Mouse (Mus musculus): Measurements from ENCODE around the gene Tnfaip2. TPM values are rescaled to one million over a fixed set of nuclear protein-coding genes. Genes with fewer than 3 reads are reported as not detected.

The Tnfaip2 gene
- total RNA-seq, 1 experiment from 2014 or later = 14.4 TPM

DNA sequence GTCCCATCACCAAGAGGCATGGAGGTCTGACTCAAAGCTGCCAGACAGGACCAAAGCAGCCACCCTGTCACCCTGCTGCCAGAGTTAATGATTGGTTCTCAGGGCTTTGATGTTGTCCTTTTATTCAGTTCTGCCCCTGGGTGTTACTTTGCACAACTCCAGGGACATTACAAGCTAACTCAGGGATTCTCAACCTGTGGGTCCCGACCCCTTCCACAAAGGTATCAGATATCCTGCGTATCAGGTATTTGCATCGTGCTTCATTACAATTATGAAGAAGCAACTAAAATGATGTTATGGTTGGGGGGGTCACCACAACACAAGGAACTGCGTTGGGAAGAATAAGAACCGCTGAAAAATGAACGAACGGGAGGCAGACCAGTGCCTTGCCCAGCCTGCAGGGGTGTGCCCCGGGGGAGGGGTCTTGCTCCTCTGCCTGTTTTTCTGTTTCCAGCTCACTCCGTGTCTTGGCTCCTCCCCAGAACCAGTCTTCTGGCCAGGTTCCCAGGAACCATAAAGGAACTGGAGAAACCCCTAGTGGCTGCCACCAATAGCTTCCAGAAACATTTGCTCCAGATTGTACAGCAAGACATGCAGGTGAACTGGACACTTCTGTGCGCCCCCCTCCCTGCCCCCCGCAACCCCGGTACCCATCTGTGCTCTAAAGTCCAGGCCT is 14.7 kb upstream of the Tnfaip2 start:
- no peak for DNase-seq

DNA sequence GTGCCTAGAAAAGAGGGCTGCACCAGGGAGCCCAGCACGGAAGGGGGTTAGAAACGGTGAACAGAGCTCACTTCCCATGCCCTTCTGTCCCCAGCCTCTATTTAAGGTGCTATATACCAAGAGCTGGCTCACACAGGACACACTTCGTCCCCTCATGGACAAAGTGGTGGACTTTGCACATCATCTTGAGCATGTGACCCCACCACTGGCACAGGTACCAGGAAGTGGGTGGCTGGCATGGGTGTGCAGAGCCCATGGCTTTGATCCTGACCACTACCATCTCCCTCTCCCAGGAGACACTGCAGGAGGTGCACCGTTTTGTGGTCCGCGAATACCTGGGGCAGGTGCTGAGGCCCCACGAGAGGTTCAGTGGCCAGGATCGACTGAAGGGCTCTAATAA is 13.9 kb upstream of the Tnfaip2 start:
- DNase-seq = no peak

DNA sequence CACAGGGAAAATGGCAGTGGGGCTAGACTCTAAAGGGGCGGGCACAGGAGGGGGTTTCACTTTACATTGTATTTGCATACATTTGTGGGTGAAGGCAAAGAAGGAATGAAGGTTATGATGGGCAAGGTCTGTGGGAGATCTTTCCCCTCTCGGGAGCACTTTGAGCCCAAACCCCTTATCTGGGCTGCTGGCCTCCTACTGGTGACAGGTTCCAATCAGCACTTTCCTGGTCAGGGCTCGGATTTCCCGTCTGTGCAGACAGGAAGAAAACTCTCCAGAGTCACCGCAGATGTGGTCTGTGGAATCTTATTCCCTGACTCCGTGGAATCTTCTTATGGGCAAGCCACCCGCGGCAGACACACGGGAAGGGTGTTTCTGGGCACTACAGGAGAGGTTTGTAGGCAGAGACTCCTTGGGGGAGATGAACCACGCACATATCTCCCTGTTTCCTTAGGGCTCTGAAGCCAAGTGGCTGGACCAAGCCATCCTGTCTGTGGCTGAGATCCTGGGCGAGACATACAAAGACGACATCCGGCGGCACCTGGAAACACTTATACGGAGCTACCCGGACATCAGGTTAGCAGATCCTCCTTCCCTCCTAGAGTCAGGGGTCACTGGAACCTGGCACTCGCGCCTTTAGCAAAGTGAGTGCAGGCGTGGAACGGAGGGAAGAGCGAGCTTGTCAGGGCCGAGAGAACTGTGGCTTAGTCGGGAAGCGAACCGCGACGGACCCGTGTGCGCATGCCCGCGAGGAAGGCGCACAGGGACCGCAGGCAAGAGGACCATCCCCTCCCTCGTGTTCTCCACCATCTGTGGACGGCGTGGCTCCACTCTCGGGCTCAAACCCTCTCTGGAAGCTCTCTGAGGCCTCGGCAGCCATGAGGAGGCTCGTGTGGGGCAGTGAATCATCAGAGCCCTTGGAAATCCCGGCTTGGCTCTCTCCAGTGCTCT is 13.0 kb upstream of the Tnfaip2 start:
- DNase-seq = peak; percentile 58

DNA sequence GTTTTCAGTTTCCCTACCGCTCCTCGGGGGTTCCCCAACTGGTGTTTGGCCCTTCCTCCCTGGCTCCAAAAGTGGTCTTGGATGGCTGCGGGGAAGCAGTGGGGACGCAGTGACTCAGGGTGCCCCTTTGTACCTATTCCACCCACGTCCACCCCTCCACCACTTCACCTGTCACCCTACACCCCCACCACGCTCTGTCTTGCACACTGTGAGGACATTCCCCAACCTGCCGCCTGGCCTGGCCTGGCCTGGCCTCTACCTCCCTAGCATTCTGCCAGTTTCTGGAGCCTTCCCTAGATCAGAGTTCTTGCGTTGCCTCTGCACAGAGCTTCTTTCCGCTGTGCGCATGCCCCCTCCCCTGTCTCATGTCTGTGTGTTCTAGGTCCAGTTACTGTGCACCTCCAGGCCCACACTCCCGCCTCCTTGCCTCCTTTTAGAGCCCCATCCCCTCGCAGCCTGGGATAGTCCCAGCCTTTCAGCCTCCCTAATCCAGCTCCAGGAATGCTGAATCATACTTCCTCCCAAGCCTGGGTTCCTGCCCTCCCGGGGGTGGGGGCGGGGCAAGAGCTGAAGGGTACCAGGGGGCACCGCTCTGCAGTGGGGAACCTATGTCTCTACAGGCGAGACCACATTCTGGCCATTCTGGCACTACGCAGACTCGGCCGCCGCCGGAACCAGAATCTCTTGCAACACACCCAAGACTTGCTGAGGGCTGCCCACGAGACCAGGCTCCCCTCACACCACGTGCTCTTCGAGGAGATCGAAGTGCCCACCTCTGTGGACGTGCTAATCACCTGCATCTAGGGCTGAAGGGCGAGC is 12.0 kb upstream of the Tnfaip2 start:
- peak; percentile 69 for DNase-seq

DNA sequence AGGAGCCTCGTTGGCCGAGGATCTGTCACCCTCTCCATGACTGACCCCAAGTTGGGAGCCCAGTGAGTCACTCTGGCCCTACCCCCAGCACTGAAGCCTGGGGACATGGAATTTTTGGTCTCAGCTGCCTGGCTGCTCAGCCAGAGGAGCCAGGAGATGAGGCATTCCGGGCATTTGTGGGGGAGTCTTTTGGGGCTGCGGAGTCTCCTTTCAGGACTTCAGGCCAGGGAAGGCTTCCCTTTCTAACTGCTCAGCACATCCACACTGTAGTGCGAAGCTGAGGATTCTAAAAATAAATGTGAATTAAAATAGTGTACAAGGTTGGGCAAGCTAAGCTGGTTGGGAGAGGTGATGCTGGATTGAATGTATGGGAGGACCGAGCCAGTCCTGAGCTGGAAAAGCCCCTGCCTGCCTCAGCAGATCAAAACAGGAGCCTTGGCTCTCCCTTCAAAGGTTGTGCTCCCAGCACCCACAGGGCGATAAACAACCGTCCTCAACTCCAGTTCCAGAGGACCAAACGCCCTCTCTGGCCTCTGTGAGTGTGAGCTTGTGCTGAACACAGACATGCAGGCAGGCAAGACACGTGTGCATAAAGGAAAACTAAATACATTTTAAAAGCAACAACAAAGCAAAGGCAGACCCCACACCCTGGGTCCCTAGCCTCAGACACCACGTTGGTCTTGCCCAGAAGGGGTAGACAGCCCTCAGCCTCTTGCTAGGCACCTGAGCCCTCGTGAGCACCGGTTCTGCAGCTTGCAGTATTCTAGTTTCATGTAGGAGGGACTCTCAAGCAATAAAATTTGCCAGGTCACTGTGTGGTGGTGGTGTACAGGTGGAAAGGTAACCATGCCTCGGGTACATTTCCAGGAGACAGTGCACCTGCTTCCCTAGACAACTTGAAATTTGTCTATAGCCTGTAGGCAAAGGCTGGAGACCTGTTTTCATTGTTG is 11.1 kb upstream of the Tnfaip2 start:
- peak; percentile 64 for DNase-seq

DNA sequence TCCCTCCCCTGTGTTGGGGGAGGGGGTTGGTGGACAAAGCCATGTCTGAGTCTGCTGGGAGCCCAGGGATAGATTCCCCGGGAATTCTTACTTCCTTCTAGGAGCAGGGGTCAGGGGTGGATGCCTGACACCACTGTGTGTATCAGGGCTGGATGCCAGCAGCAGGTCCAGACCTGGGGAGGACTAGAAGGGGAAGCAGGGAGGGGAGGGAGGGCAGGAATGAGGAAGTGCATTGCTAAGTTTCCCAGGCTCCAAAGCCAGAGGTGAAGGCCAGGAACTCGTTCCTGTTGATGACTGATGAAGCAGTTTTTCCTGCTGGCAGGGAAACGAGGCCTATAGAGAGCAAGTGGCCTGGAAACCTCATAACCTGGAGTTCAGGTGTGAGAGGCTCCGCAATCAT is 10.2 kb upstream of the Tnfaip2 start:
- DNase-seq = no peak

DNA sequence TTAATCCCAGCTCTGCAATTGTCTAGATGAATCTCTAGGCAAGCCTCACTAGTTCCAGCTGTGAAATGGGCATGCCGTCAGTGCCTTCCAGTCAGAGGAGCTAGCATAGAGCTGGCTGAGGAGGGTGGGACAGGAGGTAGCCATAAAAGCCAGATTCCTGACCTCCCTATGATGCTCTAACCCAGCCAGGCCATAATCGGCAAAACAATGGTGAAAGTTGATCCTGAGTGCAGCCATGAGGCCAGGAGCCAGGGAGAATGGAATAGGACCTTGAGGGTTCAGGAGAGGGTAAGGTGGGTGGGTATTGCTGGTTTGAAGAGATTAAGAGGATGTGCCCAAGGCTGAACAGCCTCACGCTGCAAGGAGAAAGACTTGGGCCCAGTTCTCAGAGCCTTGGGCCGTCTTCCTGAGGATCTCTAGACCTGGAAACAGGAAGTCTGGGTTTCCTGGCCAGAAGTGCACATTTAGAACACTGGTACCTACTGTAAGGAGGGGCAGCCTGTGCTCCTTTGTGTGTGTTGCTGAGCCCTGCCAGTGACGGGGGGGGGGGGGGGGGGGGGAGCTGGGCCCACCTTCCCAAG is 9.4 kb upstream of the Tnfaip2 start:
- DNase-seq = no peak

DNA sequence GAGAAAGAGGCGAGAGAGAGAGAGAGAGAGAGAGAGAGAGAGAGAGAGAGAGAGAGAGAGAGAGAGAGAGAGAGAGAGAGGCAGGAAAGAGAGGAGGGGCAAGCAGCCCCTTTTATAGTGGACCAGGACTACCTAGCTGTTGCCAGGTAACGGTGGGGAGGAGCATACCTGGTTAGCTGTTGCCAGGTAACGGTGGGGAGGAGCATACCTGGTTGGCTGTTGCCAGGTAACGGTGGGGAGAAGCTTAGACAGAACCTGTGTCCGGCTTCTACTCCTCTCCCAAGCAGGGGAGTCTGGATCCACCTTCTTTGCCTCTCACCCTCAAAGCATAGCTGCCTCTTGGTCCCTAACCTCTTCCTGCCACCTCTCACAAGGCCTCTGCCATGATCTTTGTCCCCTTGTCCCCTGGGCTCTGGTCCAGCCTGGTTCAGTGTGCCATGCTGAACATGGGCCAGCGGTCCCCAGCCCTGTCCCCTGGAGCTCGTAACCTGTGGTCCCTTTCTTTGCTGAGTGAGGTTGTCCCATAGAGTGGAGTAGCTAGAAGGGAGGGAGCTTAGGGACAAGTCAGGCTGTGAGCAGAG is 8.0 kb upstream of the Tnfaip2 start:
- no peak for DNase-seq

DNA sequence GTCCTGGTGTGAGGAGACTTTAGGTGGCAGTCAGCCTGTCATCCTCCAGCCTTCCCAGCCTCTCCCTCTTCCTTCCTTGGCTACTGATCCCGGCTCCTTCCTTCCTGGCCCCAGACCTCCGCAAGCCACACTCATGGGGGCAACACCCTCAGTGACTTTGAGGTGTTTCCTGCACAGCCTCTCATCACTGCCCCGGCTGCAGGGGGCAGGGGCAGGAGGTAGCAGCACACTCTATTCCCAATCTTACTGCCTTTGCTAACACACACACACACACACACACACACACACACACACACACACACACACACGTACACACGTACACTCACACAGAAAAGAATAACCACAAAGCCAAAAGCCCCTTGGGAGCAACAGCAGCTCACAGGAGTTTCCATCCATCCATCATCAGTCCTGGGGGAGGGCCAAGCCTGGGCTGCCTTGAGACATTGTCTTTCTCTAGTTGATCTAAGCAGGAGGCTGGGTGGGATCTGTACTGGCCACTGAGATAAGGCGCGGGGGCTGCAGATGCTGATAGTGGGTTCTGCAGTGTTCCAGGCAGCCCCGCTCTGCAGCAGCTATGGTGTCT is 7.4 kb upstream of the Tnfaip2 start:
- peak; percentile 68 for DNase-seq

DNA sequence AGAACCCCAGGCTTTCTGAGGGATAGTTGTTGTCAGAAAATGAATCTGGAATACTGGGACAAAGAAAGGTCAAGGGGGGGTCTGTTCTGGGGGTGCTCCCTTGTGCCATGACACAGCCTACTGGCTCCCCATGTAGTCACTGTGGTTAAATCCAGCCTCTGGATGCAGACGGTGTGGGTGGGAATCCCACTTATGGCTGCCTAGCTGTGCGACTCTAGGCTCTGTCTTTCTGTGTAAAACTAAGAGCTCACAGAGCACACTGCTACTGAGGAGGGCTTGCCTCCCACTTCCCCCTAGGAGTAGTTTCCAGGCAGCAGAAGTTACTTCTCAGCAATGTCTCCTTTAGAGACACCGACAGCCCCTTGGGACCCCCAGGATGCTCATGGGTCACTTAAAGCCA is 6.1 kb upstream of the Tnfaip2 start:
- no peak for DNase-seq

DNA sequence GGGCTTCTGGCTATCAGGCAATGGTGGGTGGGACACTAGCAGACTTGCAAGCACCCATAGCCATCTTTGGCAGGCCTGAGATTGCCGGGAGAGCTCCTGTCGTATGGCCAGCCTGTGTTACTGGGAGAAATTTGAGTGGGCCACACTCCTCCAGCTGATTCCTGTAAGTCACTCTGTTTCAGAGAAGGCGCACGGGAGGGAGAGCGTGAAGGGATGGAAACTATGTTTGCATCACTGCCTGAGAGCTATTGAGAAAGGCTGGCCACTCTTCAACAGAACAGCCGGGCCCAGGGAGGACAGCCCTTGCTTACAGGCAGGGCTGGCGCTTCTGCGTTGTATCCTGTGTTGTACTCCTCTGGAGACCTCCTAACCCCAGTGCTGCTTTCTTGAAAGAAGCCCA is 5.6 kb upstream of the Tnfaip2 start:
- DNase-seq = no peak

DNA sequence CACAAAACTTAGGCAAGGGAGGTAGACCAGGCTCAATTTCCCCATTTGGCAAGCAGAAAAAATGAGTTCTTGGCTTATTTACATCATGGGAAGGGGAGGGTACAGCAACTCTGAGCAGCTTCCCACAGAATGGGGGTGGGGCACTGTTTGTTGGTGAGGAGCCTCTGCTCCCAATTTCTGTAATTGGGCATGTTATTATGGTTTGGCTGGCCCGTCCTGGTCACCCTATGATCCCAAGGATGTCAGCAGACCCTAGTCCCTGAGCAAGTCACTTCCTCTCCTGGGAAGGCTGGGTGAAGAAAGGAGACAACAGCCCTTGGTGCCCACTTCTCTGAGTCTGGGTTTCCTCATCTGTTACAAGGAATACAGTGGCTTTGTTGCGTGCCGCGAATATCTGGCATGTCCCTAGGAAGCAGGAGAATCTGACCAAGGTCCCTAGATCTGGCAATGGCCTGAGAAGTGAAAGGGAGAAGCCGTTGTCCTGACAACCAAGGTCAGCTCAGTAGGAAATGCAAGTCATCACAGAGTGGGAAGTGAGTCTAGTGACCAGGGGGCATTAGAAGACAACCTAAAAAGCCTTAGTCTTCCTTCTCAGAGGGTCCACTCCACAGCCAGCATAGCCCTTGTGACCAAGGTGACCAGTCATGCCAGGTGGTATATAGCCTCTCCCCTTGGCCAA is 4.9 kb upstream of the Tnfaip2 start:
- DNase-seq = peak; percentile 87

DNA sequence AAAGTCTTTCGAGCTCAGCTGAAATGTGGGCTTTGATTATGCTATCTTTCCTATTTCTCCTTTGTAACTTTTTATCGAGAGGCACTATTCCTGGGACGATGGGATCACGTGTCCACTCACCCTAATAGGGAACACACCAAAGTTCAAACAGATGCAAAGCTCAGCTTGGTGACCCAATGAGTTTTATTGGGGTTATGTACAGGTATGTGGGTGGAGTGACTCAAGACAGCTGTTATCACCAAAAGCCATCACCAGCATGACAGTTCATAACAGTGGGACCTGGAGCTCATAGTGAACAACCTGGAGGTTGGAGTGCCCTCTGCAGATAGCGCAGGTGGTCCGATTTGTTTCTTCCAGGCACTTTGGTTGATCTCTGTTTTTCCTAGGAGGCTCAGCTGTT is 3.4 kb upstream of the Tnfaip2 start:
- DNase-seq = no peak

DNA sequence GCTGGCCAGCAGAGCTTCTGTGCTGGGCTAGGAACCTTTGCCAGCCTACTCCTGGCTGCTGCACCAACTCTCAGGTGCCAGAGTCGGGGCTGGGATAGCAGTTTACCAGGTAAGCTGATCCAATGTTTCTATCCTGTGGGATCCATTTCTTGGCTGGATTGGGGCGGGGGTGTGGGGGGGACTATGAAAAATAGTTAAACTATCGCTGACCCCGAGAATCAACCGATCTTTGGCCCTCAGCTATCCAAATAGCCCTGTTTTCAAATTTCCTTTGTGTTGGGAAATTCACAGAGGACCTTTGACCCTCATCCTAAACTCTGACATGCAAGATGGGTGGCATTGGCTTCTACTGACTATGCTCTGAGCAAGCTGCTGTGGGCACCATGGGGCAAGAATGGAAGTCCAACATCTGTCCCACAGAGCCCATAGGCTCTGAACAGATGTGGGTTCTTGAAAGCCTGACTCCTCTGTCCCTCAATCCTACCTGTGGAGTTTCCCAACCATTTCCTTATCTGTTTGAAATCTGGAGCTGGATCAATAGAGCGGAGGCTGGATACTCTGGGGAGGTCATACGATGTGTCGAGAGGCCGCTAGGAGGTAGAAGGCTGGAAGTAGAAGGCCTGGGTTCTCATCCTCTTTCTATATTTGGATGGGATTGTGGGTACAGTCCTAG is 1.4 kb upstream of the Tnfaip2 start:
- DNase-seq = no peak

DNA sequence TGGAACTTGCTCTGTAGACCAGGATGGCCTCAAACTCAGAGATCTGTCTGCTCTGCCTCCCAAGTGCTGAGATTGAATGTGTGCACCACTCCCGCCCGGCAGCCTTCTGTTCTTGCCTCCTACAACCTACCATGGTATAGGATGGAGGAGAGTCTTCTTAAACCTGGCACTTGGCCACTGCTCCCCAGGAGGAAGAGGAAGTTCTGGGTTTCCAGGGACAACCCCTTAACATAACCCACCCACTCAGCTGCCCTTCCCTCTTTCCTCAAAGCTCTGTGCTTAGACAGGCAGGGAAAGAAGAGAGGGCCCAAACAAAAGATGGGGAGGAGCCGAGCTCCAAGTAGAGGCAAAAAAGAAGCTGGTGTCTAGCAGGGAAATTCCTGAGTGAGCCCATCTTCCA is 746 bp upstream of the Tnfaip2 start:
- no peak for DNase-seq

DNA sequence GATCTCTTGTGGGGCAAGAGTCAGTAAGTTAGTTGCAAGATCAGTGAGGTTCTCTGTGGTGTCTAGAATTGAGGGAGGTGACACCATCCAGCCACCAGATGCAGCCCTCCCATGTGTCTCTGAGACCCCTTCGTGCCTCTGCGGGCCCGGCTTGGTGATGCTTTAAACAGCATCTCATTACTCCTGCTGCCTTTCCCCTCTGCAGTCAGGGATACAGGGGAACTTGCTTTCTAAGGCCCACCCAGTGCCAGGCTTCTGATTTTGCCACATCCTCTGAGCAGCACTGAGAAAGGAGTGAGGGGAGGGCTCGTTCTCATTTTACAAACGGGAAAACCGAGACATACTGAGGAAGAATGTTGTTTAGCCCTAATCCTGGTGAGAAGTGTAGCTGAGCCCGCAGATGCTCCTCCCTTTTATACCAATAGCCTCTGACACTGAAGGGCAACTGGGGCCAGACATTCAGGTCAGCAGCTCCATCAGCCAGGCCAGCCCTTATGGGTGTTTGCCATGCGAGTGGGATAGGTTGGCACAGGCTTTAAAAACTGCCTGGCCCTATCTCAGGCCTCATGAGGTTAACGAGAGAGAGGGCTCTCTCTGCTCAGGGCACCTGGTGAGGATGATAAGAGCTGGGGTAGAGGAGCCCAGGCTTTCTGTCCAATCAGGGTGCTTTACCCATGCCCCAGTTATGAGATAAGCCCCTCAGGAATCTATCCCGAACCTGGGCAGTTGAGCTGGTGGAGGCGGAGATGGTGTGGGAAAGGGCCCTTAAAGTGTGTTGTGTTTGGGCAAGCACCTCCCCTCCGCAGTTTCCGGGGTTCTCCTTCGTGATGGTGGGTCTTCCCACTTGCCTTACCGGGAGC is 972 bp downstream of the Tnfaip2 start:
- no peak for DNase-seq

DNA sequence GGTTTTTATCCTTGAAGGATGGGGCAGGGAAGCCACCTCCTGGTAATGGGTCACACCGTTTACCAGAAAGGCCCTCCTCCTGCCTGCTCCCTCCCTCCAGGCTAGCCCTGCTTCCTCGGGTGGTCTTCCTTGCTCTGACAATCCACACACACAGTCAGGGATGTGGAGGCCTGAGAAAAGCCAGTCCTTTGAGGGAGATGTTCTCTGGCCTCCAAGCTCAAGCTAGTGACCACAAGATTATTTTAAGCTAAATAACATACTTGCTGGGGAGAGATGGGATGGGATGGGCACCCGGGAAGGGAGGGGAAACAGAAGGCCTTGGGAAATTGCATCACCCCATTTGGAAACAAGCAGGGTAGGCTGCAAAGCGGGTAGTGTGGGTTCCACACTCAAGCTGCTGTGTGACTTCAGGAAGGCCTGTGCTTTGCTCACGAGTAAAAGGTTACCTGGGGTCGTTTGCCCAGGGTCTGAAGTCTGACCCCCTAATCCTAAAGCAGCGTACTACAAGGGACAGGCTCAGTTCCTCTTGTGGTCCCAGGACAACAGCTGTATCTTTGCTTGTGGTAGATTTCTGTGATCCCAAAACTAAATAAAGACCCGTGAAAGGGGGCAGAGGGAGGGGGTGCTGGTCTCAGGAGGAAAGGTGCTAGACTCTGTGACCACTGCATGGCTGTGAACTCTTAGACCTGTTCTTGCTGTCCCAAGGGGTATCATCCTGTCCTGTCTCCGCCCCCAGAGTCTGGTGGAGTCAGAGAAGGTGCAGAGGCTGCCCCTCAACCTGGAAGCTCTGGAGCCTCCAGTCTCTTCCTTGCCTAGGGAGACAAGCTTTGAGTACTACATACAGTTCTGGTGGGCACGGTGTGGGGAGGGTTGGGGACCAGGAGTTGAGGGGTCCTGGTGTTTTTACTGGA is 1.9 kb downstream of the Tnfaip2 start:
- DNase-seq = no peak

Measured in adrenal gland, postnatal 14 days (tissue).